Mouse (Mus musculus) cerebellum, postnatal 10 days (tissue): ENCODE measurements at regions not wholly inside any gene's neighbourhood (a gene's known extent, or its start where the extent isn't known, plus 50 kb on each side); places are given as distances from the start of the nearest gene placed in this dataset.
A peak's percentile ranks its signal among the peaks of the same experiment; 100 is the strongest.

Source experiments
- DNase-seq, 2 experiments: peaks; one replicate each; pipeline ENCODE4 v3.0.0; 2021; ENCODE audit warnings: mixed read lengths in 2 of 2

GRCm38 (mm10) chr4:80691774-80692485 lies 142.0 kb upstream of the Tyrp1 start:
- no peak for DNase-seq

GRCm38 (mm10) chr4:80712698-80713097 lies 121.2 kb upstream of the Tyrp1 start:
- DNase-seq: no peak

GRCm38 (mm10) chr4:80744975-80745734 lies 88.8 kb upstream of the Tyrp1 start:
- DNase-seq: peak; percentile 10 to 18

GRCm38 (mm10) chr4:80752259-80752658 lies 81.7 kb upstream of the Tyrp1 start:
- DNase-seq: no peak

- DNase-seq: no peak
These were observed 77.8 kb upstream of the Tyrp1 start for GRCm38 (mm10) chr4:80756114-80756513.

GRCm38 (mm10) chr4:80764024-80764423 lies 69.9 kb upstream of the Tyrp1 start:
- no peak for DNase-seq

GRCm38 (mm10) chr4:80765781-80766180 lies 68.1 kb upstream of the Tyrp1 start:
- peak; percentile 88 to 92 for DNase-seq

GRCm38 (mm10) chr4:80767447-80767846 lies 66.5 kb upstream of the Tyrp1 start:
- no peak for DNase-seq
